Mouse (Mus musculus) midbrain, embryonic 13.5 days (tissue): ENCODE measurements around the gene Furin. TPM values are rescaled to one million over a fixed set of nuclear protein-coding genes. Genes with fewer than 3 reads are reported as not detected.

Experiments
- ATAC-seq: fragments of 200-750 bp; cut with Nextera tagmentation; 2 replicates; pipeline ENCODE4 v1.8.0; 2017; ENCODE audit warnings: mild to moderate bottlenecking, moderate TSS enrichment, moderate library complexity
- H3K27ac ChIP-seq: fragments of 300-500 bp; sonication (generic); 2 replicates; pipeline ENCODE4 v1.5.1; 2015; ENCODE audit warnings: inconsistent platforms, mild to moderate bottlenecking, moderate library complexity
- H3K27me3 ChIP-seq: fragments of 300-500 bp; sonication (generic); 2 replicates; pipeline ENCODE4 v1.6.1; 2015; ENCODE audit warnings: mild to moderate bottlenecking, inconsistent platforms
- H3K36me3 ChIP-seq: fragments of 300-500 bp; sonication (generic); 2 replicates; pipeline ENCODE4 v1.6.1; 2015; ENCODE audit warnings: mild to moderate bottlenecking, inconsistent platforms
- H3K4me1 ChIP-seq: fragments of 300-500 bp; sonication (generic); replicated peaks from 2 replicates; pipeline ENCODE4 v1.6.1; 2015; ENCODE audit warnings: inconsistent platforms
- H3K4me2 ChIP-seq: fragments of 300-500 bp; sonication (generic); replicated peaks from 2 replicates; pipeline ENCODE4 v1.6.1; 2015; ENCODE audit warnings: moderate library complexity, mild to moderate bottlenecking, inconsistent platforms
- H3K4me3 ChIP-seq: fragments of 300-500 bp; sonication (generic); replicated peaks from 2 replicates; pipeline ENCODE4 v1.5.1; 2015; ENCODE audit warnings: mild to moderate bottlenecking, inconsistent platforms
- H3K9ac ChIP-seq: fragments of 300-500 bp; sonication (generic); replicated peaks from 2 replicates; pipeline ENCODE4 v1.6.1; 2015; ENCODE audit warnings: mild to moderate bottlenecking, inconsistent platforms
- H3K9me3 ChIP-seq: fragments of 300-500 bp; sonication (generic); 2 replicates; pipeline ENCODE4 v1.6.1; 2016; ENCODE audit warnings: mild to moderate bottlenecking, inconsistent platforms
- WGBS: fragments of 180-500 bp; shearing (Covaris S2); methylation state at CpG from one replicate; pipeline ENCODE4 v1.1.7; 2015; 5-methylcytosine and 5-hydroxymethylcytosine counted together
- polyA plus RNA-seq: library from polyadenylated mRNA; unstranded; fragments of >200 nt; fragmentation: Nextera tagmentation; extraction: Ambion mirVana; gene quantifications from 2 replicates; pipeline ENCODE4 v1.2.1, GENCODE M21; 2015

Gene Furin
- polyA plus RNA-seq, 1 experiment from 2014 or later, result 3.6 TPM

DNA sequence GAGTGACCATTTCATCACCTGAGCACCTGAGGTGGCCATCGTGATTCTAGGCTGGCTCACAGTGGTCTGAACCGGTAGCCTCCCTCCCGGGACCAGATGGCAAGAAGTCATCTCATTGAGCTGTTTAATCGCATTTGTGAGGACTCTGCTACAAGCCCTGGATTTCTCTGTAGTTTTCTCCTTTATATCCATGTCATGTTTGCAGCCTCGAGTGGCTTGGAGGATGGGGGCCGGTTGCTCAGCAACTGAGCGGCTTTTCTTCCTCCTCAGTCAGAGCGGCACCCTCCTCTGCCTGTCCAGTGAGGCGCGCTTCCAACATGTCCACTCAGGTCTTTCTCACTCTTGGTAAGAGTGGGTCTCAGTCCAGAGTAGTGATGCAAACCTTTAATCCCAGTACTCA, 29.0 kb downstream of the Furin start:
- peaks cover 13% of the 10 kb centered on the region for H3K4me1 ChIP-seq
- H3K9ac ChIP-seq, result no peak overlapping the region
- H3K27ac ChIP-seq, result no peak overlapping the region
- H3K27me3 ChIP-seq, result 0 out of 2 replicates have a peak, but pooled peaks cover 9% of the 10 kb centered on the region
- no peak overlapping the region for H3K4me2 ChIP-seq
- no peak overlapping the region for H3K4me3 ChIP-seq
- peak; percentile 46; the same call in 1 of the 2 replicates for ATAC-seq
- H3K36me3 ChIP-seq, result no peaks in the 10 kb centered on the region
- WGBS, result 47% methylated on average over 10 of the region's 10 CpGs
- H3K9me3 ChIP-seq, result no peaks in the 10 kb centered on the region

DNA sequence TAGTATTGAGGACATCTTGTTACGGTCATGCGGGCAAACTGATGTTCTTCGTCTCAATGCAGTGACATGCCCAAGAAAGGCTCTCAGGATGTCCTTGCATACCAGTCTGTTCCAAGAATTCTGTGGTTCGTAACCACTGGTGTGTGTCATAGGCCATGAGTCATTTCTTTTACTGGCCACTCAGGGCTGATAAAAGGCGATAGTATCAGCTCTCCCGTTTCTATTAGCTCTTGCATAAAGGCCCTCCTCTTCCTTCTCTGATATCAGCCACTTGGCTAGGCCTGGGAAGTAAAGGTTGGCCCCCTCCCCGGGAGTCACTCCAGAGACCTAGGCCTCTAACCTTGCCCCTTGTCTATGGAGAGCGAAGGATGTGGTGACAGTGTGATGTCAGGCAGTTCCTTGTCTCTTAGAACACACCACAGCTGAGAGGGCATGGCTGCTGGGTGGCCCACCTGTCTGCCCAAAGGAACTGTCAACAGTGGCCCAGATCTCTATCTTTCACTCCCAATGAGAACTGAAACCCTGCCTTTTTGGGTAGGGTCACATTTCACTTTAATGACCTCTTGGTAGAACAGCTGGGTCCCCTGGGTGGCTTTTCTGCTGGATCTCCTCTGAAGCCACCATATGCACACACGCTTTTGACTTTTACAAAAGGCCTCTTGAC, 29.7 kb downstream of the Furin start:
- peaks cover 13% of the 10 kb centered on the region for H3K4me1 ChIP-seq
- WGBS, result 90% methylated on average over 9 of the region's 9 CpGs
- ATAC-seq, result no peak

GRCm38 (mm10) chr7:80374733-80375132, 30.5 kb downstream of the Furin start:
- Histone ChIP-seq H3K36me3 (no peaks in the 10 kb centered on the region), H3K27ac (no peak overlapping the region), H3K4me1 (peaks cover 20% of the 10 kb centered on the region), H3K4me2 (no peak overlapping the region), H3K27me3 (0 out of 2 replicates have a peak, but pooled peaks cover 9% of the 10 kb centered on the region), H3K9me3 (no peaks in the 10 kb centered on the region), H3K9ac (no peak overlapping the region), H3K4me3 (no peak overlapping the region)
- 92% methylated on average over 3 of the region's 3 CpGs for WGBS
- ATAC-seq, result no peak

More for the DNA sequence above, 29.7 kb downstream of the Furin start:
- 0 out of 2 replicates have a peak, but pooled peaks cover 9% of the 10 kb centered on the region for H3K27me3 ChIP-seq
- no peak overlapping the region for H3K9ac ChIP-seq
- no peaks in the 10 kb centered on the region for H3K36me3 ChIP-seq
- H3K9me3 ChIP-seq, result no peaks in the 10 kb centered on the region
- no peak overlapping the region for H3K4me3 ChIP-seq
- no peak overlapping the region for H3K4me2 ChIP-seq
- no peak overlapping the region for H3K27ac ChIP-seq

DNA sequence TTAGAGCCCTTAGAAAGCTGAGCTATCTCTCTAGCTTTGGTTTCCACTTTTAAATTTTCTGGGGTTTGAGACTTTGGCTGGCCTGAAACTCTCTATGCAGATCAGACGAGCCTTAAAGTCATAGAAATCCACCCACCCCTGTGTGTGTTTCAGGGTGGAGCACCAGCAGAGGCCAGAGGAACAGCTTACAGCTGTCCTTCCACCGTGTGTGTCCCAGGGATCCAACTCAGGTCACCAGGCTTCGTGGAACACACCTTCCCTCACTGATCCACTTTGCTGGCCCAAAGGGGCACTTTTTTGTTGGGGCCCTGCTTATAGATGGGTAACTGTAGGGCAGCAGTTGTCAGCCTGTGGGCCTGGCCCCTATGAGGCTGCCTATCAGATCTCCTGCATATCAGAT, 31.0 kb downstream of the Furin start:
- H3K9me3 ChIP-seq, result no peaks in the 10 kb centered on the region
- no peaks in the 10 kb centered on the region for H3K36me3 ChIP-seq
- no peak for ATAC-seq
- H3K4me1 ChIP-seq, result peaks cover 25% of the 10 kb centered on the region
- no peak overlapping the region for H3K27ac ChIP-seq
- H3K4me2 ChIP-seq, result no peak overlapping the region
- 0 out of 2 replicates have a peak, but pooled peaks cover 9% of the 10 kb centered on the region for H3K27me3 ChIP-seq
- no peak overlapping the region for H3K9ac ChIP-seq
- WGBS, result 71% methylated on average over 3 of the region's 3 CpGs
- no peak overlapping the region for H3K4me3 ChIP-seq

- H3K36me3 ChIP-seq, result no peaks in the 10 kb centered on the region
- 83% methylated on average over 12 of the region's 12 CpGs for WGBS
- H3K4me2 ChIP-seq, result no peak overlapping the region
- ATAC-seq, result no peak
- no peak overlapping the region for H3K27ac ChIP-seq
- H3K27me3 ChIP-seq, result 0 out of 2 replicates have a peak, but pooled peaks cover 9% of the 10 kb centered on the region
- no peaks in the 10 kb centered on the region for H3K9me3 ChIP-seq
- H3K4me1 ChIP-seq, result peaks cover 29% of the 10 kb centered on the region
- H3K9ac ChIP-seq, result no peak overlapping the region
- H3K4me3 ChIP-seq, result no peak overlapping the region
Measured at GRCm38 (mm10) chr7:80373850-80374249, 31.4 kb downstream of the Furin start.

GRCm38 (mm10) chr7:80373352-80373751, 31.9 kb downstream of the Furin start:
- no peak for ATAC-seq
- WGBS, result 87% methylated on average over 4 of the region's 4 CpGs
- Histone ChIP-seq H3K36me3 (peaks cover 3% of the 10 kb centered on the region), H3K9me3 (no peaks in the 10 kb centered on the region), H3K9ac (no peak overlapping the region), H3K27me3 (0 out of 2 replicates have a peak, but pooled peaks cover 9% of the 10 kb centered on the region), H3K4me3 (no peak overlapping the region), H3K4me2 (no peak overlapping the region), H3K4me1 (peaks cover 29% of the 10 kb centered on the region), H3K27ac (no peak overlapping the region)

GRCm38 (mm10) chr7:80372667-80373066, 32.6 kb downstream of the Furin start:
- ATAC-seq, result no peak

DNA sequence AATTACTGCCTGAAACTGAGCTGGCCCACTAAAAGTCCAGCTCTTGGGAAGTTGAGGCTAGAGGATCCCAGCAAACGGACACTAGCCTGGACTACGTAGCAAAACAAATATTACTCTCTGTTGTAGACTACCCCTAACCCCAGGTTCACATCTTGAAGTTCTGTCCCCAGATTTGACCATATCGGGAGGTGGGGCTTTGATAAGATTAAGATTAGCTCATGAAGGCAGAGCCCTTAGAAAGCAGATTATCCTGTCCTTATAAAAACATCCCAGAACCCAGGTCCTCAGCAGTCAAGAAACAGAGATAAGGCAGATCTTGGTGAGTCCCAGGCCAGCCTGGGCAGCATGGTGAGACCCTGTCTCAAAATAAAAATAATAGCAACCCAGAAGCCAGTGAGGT, 33.1 kb downstream of the Furin start:
- WGBS, result 78% methylated on average over 3 of the region's 3 CpGs
- H3K27ac ChIP-seq, result no peak overlapping the region
- no peak overlapping the region for H3K9ac ChIP-seq
- no peak for ATAC-seq
- peaks cover 29% of the 10 kb centered on the region for H3K4me1 ChIP-seq
- H3K4me3 ChIP-seq, result no peak overlapping the region
- peaks cover 15% of the 10 kb centered on the region for H3K36me3 ChIP-seq
- no peak overlapping the region for H3K4me2 ChIP-seq
- H3K27me3 ChIP-seq, result 0 out of 2 replicates have a peak, but pooled peaks cover 9% of the 10 kb centered on the region
- H3K9me3 ChIP-seq, result no peaks in the 10 kb centered on the region

More at GRCm38 (mm10) chr7:80372667-80373066, 32.6 kb downstream of the Furin start:
- Histone ChIP-seq H3K9ac (no peak overlapping the region), H3K4me2 (no peak overlapping the region), H3K4me3 (no peak overlapping the region), H3K9me3 (no peaks in the 10 kb centered on the region), H3K4me1 (peaks cover 29% of the 10 kb centered on the region), H3K27ac (no peak overlapping the region), H3K36me3 (peaks cover 10% of the 10 kb centered on the region), H3K27me3 (0 out of 2 replicates have a peak, but pooled peaks cover 9% of the 10 kb centered on the region)
- 52% methylated on average over 2 of the region's 2 CpGs for WGBS

DNA sequence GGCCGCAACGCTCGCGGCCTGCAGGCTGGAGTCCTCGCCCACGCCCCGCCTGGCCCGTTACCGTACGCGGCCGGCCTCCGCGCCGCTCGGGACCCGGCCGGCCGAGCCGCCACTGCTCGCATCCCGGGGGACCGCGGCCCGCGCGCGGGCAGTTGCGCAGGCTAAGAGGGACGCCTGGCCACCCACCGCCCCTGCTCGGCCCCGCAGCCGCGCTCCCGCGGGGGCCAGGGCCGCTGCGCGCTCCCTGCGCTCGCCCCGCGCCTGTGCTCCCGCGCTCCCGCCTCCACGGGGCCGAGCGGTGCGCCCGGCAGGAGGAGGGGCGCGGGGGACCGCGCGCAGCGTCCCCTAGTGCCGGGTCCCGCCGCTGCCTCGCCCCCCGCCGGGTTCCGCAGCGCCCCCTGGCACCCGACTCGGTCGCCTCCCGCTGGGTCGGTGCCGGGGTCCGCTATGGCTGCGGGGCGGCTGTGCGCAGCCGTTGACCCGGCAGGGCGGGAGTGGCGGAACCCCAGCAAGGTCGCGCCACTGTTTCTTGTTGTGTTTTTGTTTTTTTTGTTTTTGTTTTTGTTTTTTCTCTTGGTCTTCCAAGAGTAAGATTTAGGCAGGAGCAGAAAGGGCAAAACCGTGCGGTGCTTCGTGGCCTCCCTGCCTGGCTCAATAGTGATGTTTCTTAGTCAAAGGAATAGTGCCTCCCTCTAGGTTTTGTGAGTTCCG, 34.0 kb downstream of the Furin start, which contains the start of gene Man2a2:
Man2a2 (minus strand) TSS at position 335 of the 711 bp plus-strand sequence.
- ATAC-seq, result peak; percentile 80

GRCm38 (mm10) chr7:80370649-80371040, 34.6 kb downstream of the Furin start:
- 0% methylated on average over 31 of the region's 31 CpGs for WGBS
- peak; percentile 62 for ATAC-seq

More for the DNA sequence above, 34.0 kb downstream of the Furin start, which contains the start of gene Man2a2:
- H3K4me3 ChIP-seq, result peak within 1 kb of the TSS; percentile 86
- peak within 1 kb of the TSS; percentile 61 for H3K4me2 ChIP-seq
- H3K9ac ChIP-seq, result peak within 1 kb of the TSS; percentile 91
- H3K27me3 ChIP-seq, result 0 out of 2 replicates have a peak, but pooled peaks cover 9% of the 10 kb centered on the region
- H3K4me1 ChIP-seq, result peaks cover 24% of the 10 kb centered on the region
- under 1% methylated on average over 61 of the region's 86 CpGs for WGBS
- H3K9me3 ChIP-seq, result no peaks in the 10 kb centered on the region
- peaks cover 25% of the 10 kb centered on the region for H3K36me3 ChIP-seq
- peak within 1 kb of the TSS; percentile 83 for H3K27ac ChIP-seq

GRCm38 (mm10) chr7:80369967-80370431, 35.2 kb downstream of the Furin start:
- peak overlapping the region; percentile 91 for H3K9ac ChIP-seq
- ATAC-seq, result 0 out of 2 replicates have a peak, but pooled peaks have one; percentile 1
- WGBS, result 62% methylated on average over 4 of the region's 4 CpGs

More at GRCm38 (mm10) chr7:80370649-80371040, 34.6 kb downstream of the Furin start:
- Histone ChIP-seq H3K27me3 (0 out of 2 replicates have a peak, but pooled peaks cover 9% of the 10 kb centered on the region), H3K4me2 (peak overlapping the region; percentile 61), H3K4me1 (peaks cover 19% of the 10 kb centered on the region), H3K9me3 (no peaks in the 10 kb centered on the region), H3K27ac (peak overlapping the region; percentile 83), H3K36me3 (peaks cover 30% of the 10 kb centered on the region), H3K9ac (peak overlapping the region; percentile 91), H3K4me3 (peak overlapping the region; percentile 86)

More at GRCm38 (mm10) chr7:80369967-80370431, 35.2 kb downstream of the Furin start:
- 0 out of 2 replicates have a peak, but pooled peaks cover 9% of the 10 kb centered on the region for H3K27me3 ChIP-seq
- peaks cover 33% of the 10 kb centered on the region for H3K36me3 ChIP-seq
- H3K4me2 ChIP-seq, result peak overlapping the region; percentile 61
- H3K4me1 ChIP-seq, result peaks cover 16% of the 10 kb centered on the region
- H3K27ac ChIP-seq, result peak overlapping the region; percentile 83; the same call in 1 of the 2 replicates
- no peaks in the 10 kb centered on the region for H3K9me3 ChIP-seq
- peak overlapping the region; percentile 86 for H3K4me3 ChIP-seq
